Mouse (Mus musculus) heart, adult 11 months (tissue): ENCODE data around the gene Cd248.
A peak's percentile ranks its signal among the peaks of the same experiment; 100 is the strongest.

Experiments
- DNase-seq: peaks from one replicate; pipeline ENCODE4 v3.0.0; 2022

Cd248 gene

GRCm38 (mm10) chr19:5107556-5108270 is 39.8 kb downstream of the Cd248 start:
- DNase-seq: peak; percentile 96

GRCm38 (mm10) chr19:5108271-5108575 is 40.3 kb downstream of the Cd248 start:
- no peak for DNase-seq

GRCm38 (mm10) chr19:5108702-5109101 is 40.8 kb downstream of the Cd248 start:
- no peak for DNase-seq

GRCm38 (mm10) chr19:5109659-5110453 is 42.0 kb downstream of the Cd248 start:
- DNase-seq: peak; percentile 94

GRCm38 (mm10) chr19:5113783-5114182 is 45.9 kb downstream of the Cd248 start:
- DNase-seq: no peak

- DNase-seq: peak; percentile 99
These were observed 49.9 kb downstream of the Cd248 start for GRCm38 (mm10) chr19:5117494-5118383.

GRCm38 (mm10) chr19:5118384-5118698 is 50.5 kb downstream of the Cd248 start, which contains the start of gene Klc2:
Klc2 (minus strand) TSS chr19:5118560.
- no peak for DNase-seq
